10 mouse cellular contexts compared by ENCODE assay signal in the genomic region with DNA sequence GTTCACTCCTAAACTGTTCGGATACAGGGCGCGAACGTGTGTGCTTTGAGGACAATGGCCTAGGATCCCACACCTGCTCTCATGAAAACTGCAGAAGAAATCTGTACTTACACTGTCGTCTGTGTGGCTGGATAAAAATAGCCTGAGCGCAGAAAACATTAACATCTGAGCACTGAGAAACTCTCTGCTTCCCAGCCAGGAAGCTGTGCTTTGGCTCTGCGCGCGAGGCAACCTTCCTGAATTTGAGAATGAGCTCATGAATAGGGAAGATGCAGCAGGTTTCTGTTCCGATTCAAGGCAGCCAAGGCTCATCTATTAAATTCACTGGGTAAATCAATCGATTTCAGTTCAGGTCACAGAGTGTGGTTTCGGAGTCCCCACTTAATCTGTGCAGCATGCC.
DNase-seq lines count a peak whose midpoint lies in the region; ATAC-seq and TF ChIP-seq lines count a peak whose summit lies in the region.
"Had no signal": no experiment of that assay in that cellular context is flagged by ENCODE, and none has a peak within 500 bp of the region (broad histone marks: within the 10 kb centered on the region; RNA-seq: fewer than 3 reads in every experiment).

No protein-coding gene starts in this region.

- ATAC-seq in hindbrain, postnatal 0 days, result peak; percentile 27; the same call in 1 of the 2 replicates

- H3K36me3 ChIP-seq in hindbrain, postnatal 0 days (ENCODE audit: insufficient read depth, low read length), result no peaks in the 10 kb centered on the region
- no peaks in the 10 kb centered on the region for H3K36me3 ChIP-seq in hindbrain, embryonic 10.5 days

- peak overlapping the region; percentile 2; the same call in 1 of the 2 replicates for H3K4me2 ChIP-seq in hindbrain, postnatal 0 days (ENCODE audit: low read depth, low read length)

- H3K9me3 ChIP-seq in hindbrain, postnatal 0 days (ENCODE audit: low read length), result no peaks in the 10 kb centered on the region
- H3K9me3 ChIP-seq in hindbrain, embryonic 10.5 days, result no peaks in the 10 kb centered on the region

- H3K27ac ChIP-seq in hindbrain, postnatal 0 days, result peak overlapping the region; percentile 5; the same call in 1 of the 2 replicates
- H3K27ac ChIP-seq in hindbrain, embryonic 10.5 days, result no peak overlapping the region; the same call in 1 of the 2 replicates
- H3K27ac ChIP-seq in left cerebral cortex, adult 2 months, result peak overlapping the region; percentile 61
- H3K27ac ChIP-seq: macrophage had no signal

- DNase-seq in hindbrain, postnatal 0 days (ENCODE audit: low spot score), result peak; percentile 48
- DNase-seq in hindbrain, embryonic 10.5 days (ENCODE audit: low spot score), result no peak
- peak; percentile 27 to 30 for DNase-seq in frontal cortex, postnatal 25 days (ENCODE audit: low spot score in 2 of 2)
- DNase-seq in left cerebral cortex, adult 2 months (ENCODE audit: extremely low spot score in 1 of 2, low spot score in 2 of 2), result peak; percentile 39 to 46
- DNase-seq in right cerebral cortex, postnatal 36 days (ENCODE audit: low spot score in 2 of 2), result peak; percentile 61 to 65
- no peak for DNase-seq in thymus, postnatal 10 days (ENCODE audit: low spot score in 2 of 2)
- no peak for DNase-seq in lung, postnatal 10 days
- DNase-seq: heart, postnatal 36 days; kidney, adult 9 months had no signal

- no peaks in the 10 kb centered on the region for H3K27me3 ChIP-seq in hindbrain, postnatal 0 days (ENCODE audit: insufficient read depth, low read length)
- H3K27me3 ChIP-seq in hindbrain, embryonic 10.5 days (ENCODE audit: insufficient read depth, poor library complexity, severe bottlenecking), result no peaks in the 10 kb centered on the region

- no peak overlapping the region for H3K4me3 ChIP-seq in hindbrain, postnatal 0 days (ENCODE audit: low read length)
- H3K4me3 ChIP-seq in hindbrain, embryonic 10.5 days, result no peak overlapping the region
- H3K4me3 ChIP-seq in left cerebral cortex, adult 2 months, result peak overlapping the region; percentile 1; the same call in 1 of the 2 replicates

- intact Hi-C loops in left cerebral cortex, adult 2 months (cut with DNase I), result loop anchor here (5.0 kb wide), 1 partner anchor 228 kb away; no protein-coding TSS in a partner anchor

- 50% methylated on average over 12 of the region's 12 CpGs for WGBS in hindbrain, postnatal 0 days
- WGBS in hindbrain, embryonic 10.5 days, result 84% methylated on average over 12 of the region's 12 CpGs

- H3K9ac ChIP-seq in hindbrain, postnatal 0 days (replicated peaks; ENCODE audit: low read length), result no peak overlapping the region; the same call in 1 of the 2 replicates

- no peaks in the 10 kb centered on the region for H3K4me1 ChIP-seq in hindbrain, postnatal 0 days (ENCODE audit: insufficient read depth, low read length)
- H3K4me1 ChIP-seq in hindbrain, embryonic 10.5 days (replicated peaks), result no peaks in the 10 kb centered on the region

- TF ChIP-seq CTCF in hindbrain, postnatal 0 days (IDR thresholded peaks at IDR 0.05; ENCODE audit: low read depth), result no peak
- no peak for TF ChIP-seq CTCF in left cerebral cortex, adult 2 months (IDR thresholded peaks at IDR 0.05)

Comparison
In these comparisons a context has a peak if more than half of its experiments do, and no peak if none do; other contexts are left out.
1. DNase-seq: peak in hindbrain, postnatal 0 days (single experiment), frontal cortex, postnatal 25 days (2 of 2), left cerebral cortex, adult 2 months (2 of 2) and right cerebral cortex, postnatal 36 days (2 of 2); none in hindbrain, embryonic 10.5 days (single experiment), thymus, postnatal 10 days (0 of 2) and lung, postnatal 10 days (single experiment).